Mouse (Mus musculus) intestine, embryonic 15.5 days (tissue): ENCODE results near the gene BC030870. TPM values are rescaled to one million over a fixed set of nuclear protein-coding genes. Genes with fewer than 3 reads are reported as not detected.

Source experiments
- ATAC-seq: fragments of 200-750 bp; cut with Nextera tagmentation; 2 replicates; pipeline ENCODE4 v1.8.0; 2017; ENCODE audit warnings: moderate TSS enrichment, moderate library complexity
- H3K27ac ChIP-seq: fragments of 300-500 bp; sonication (generic); 2 replicates; pipeline ENCODE4 v1.5.1; 2015; ENCODE audit warnings: mild to moderate bottlenecking, inconsistent platforms
- H3K27me3 ChIP-seq: fragments of 300-500 bp; sonication (generic); replicated peaks from 2 replicates; pipeline ENCODE4 v1.6.1; 2015; ENCODE audit warnings: inconsistent platforms
- H3K36me3 ChIP-seq: fragments of 300-500 bp; sonication (generic); 2 replicates; pipeline ENCODE4 v1.6.1; 2015; ENCODE audit warnings: inconsistent platforms
- H3K4me1 ChIP-seq: fragments of 300-500 bp; sonication (generic); replicated peaks from 2 replicates; pipeline ENCODE4 v1.6.1; 2015; ENCODE audit warnings: inconsistent platforms
- H3K4me2 ChIP-seq: fragments of 300-500 bp; sonication (generic); replicated peaks from 2 replicates; pipeline ENCODE4 v1.6.1; 2015; ENCODE audit warnings: mild to moderate bottlenecking, inconsistent platforms
- H3K4me3 ChIP-seq: fragments of 300-500 bp; sonication (generic); replicated peaks from 2 replicates; pipeline ENCODE4 v1.5.1; 2015; ENCODE audit warnings: inconsistent platforms
- H3K9ac ChIP-seq: fragments of 300-500 bp; sonication (generic); 2 replicates; pipeline ENCODE4 v1.6.1; 2015; ENCODE audit warnings: inconsistent platforms
- H3K9me3 ChIP-seq: fragments of 300-500 bp; sonication (generic); 2 replicates; pipeline ENCODE4 v1.6.1; 2016; ENCODE audit warnings: inconsistent platforms
- WGBS: fragments of 180-500 bp; shearing (Covaris S2); methylation state at CpG from one replicate; pipeline ENCODE4 v1.1.7; 2015; 5-methylcytosine and 5-hydroxymethylcytosine counted together
- polyA plus RNA-seq: library from polyadenylated mRNA; unstranded; fragments of >200 nt; fragmentation: Nextera tagmentation; extraction: Ambion mirVana; gene quantifications from 2 replicates; pipeline ENCODE4 v1.2.1, GENCODE M21; 2015

BC030870 gene
- polyA plus RNA-seq, 1 experiment from 2014 or later: 32.3 TPM

- Histone ChIP-seq H3K9ac (no peak overlapping the region), H3K4me1 (no peaks in the 10 kb centered on the region), H3K4me3 (no peak overlapping the region), H3K27ac (no peak overlapping the region), H3K27me3 (no peaks in the 10 kb centered on the region), H3K4me2 (no peak overlapping the region), H3K9me3 (no peaks in the 10 kb centered on the region), H3K36me3 (no peaks in the 10 kb centered on the region)
- ATAC-seq: no peak
- WGBS: 88% methylated on average over 25 of the region's 25 CpGs
These were observed 21.2 kb downstream of the BC030870 start for GRCm38 (mm10) chr8:65107936-65108718.

GRCm38 (mm10) chr8:65104041-65104440 is 25.3 kb downstream of the BC030870 start:
- H3K27ac ChIP-seq: no peak overlapping the region
- no peaks in the 10 kb centered on the region for H3K36me3 ChIP-seq
- H3K4me3 ChIP-seq: no peak overlapping the region
- H3K9ac ChIP-seq: no peak overlapping the region
- no peak overlapping the region for H3K4me2 ChIP-seq
- no peaks in the 10 kb centered on the region for H3K4me1 ChIP-seq
- no peak for ATAC-seq
- 65% methylated on average over 4 of the region's 4 CpGs for WGBS
- H3K9me3 ChIP-seq: no peaks in the 10 kb centered on the region
- no peaks in the 10 kb centered on the region for H3K27me3 ChIP-seq

- no peaks in the 10 kb centered on the region for H3K27me3 ChIP-seq
- no peaks in the 10 kb centered on the region for H3K36me3 ChIP-seq
- no peaks in the 10 kb centered on the region for H3K9me3 ChIP-seq
- no peak overlapping the region for H3K27ac ChIP-seq
- 86% methylated on average over 7 of the region's 7 CpGs for WGBS
- ATAC-seq: no peak
- H3K4me3 ChIP-seq: no peak overlapping the region
- H3K4me1 ChIP-seq: no peaks in the 10 kb centered on the region
- no peak overlapping the region for H3K9ac ChIP-seq
- H3K4me2 ChIP-seq: no peak overlapping the region
These were observed 25.7 kb downstream of the BC030870 start for GRCm38 (mm10) chr8:65103632-65104031.

GRCm38 (mm10) chr8:65099735-65100134 is 29.6 kb downstream of the BC030870 start:
- Histone ChIP-seq H3K27ac (no peak overlapping the region), H3K4me2 (no peak overlapping the region), H3K4me3 (no peak overlapping the region), H3K36me3 (no peaks in the 10 kb centered on the region), H3K9me3 (no peaks in the 10 kb centered on the region), H3K27me3 (no peaks in the 10 kb centered on the region), H3K9ac (no peak overlapping the region), H3K4me1 (no peaks in the 10 kb centered on the region)
- no peak for ATAC-seq
- WGBS: 66% methylated on average over 3 of the region's 3 CpGs

GRCm38 (mm10) chr8:65097760-65098415 is 31.5 kb downstream of the BC030870 start:
- 43% methylated on average over 7 of the region's 7 CpGs for WGBS
- Histone ChIP-seq H3K4me2 (no peak overlapping the region), H3K9ac (no peak overlapping the region), H3K36me3 (no peaks in the 10 kb centered on the region), H3K27me3 (no peaks in the 10 kb centered on the region), H3K4me3 (no peak overlapping the region), H3K4me1 (no peaks in the 10 kb centered on the region), H3K27ac (no peak overlapping the region), H3K9me3 (no peaks in the 10 kb centered on the region)
- ATAC-seq: peak; percentile 81

GRCm38 (mm10) chr8:65089781-65090180 is 39.6 kb downstream of the BC030870 start:
- ATAC-seq: no peak
- Histone ChIP-seq H3K36me3 (no peaks in the 10 kb centered on the region), H3K9me3 (no peaks in the 10 kb centered on the region), H3K4me1 (no peaks in the 10 kb centered on the region), H3K4me2 (no peak overlapping the region), H3K27ac (no peak overlapping the region), H3K4me3 (no peak overlapping the region), H3K27me3 (no peaks in the 10 kb centered on the region), H3K9ac (no peak overlapping the region)
- 62% methylated on average over 7 of the region's 7 CpGs for WGBS

- H3K36me3 ChIP-seq: no peaks in the 10 kb centered on the region
- H3K4me3 ChIP-seq: no peak overlapping the region
- no peak overlapping the region for H3K9ac ChIP-seq
- H3K27me3 ChIP-seq: no peaks in the 10 kb centered on the region
- WGBS: 92% methylated on average over 12 of the region's 12 CpGs
- H3K27ac ChIP-seq: no peak overlapping the region
- H3K9me3 ChIP-seq: no peaks in the 10 kb centered on the region
- ATAC-seq: no peak
- H3K4me1 ChIP-seq: no peaks in the 10 kb centered on the region
- H3K4me2 ChIP-seq: no peak overlapping the region
These were observed 41.2 kb downstream of the BC030870 start for GRCm38 (mm10) chr8:65088120-65088519.

GRCm38 (mm10) chr8:65087711-65088110 is 41.7 kb downstream of the BC030870 start:
- H3K27ac ChIP-seq: no peak overlapping the region
- no peak overlapping the region for H3K4me3 ChIP-seq
- H3K4me2 ChIP-seq: no peak overlapping the region
- no peaks in the 10 kb centered on the region for H3K9me3 ChIP-seq
- H3K36me3 ChIP-seq: no peaks in the 10 kb centered on the region
- ATAC-seq: no peak
- H3K4me1 ChIP-seq: no peaks in the 10 kb centered on the region
- WGBS: 78% methylated on average over 8 of the region's 8 CpGs
- H3K27me3 ChIP-seq: no peaks in the 10 kb centered on the region
- no peak overlapping the region for H3K9ac ChIP-seq

- no peaks in the 10 kb centered on the region for H3K27me3 ChIP-seq
- no peak overlapping the region for H3K27ac ChIP-seq
- H3K4me3 ChIP-seq: no peak overlapping the region
- ATAC-seq: no peak
- H3K4me1 ChIP-seq: no peaks in the 10 kb centered on the region
- H3K9me3 ChIP-seq: no peaks in the 10 kb centered on the region
- H3K36me3 ChIP-seq: no peaks in the 10 kb centered on the region
- no peak overlapping the region for H3K9ac ChIP-seq
- 78% methylated on average over 2 of the region's 2 CpGs for WGBS
- H3K4me2 ChIP-seq: no peak overlapping the region
These were observed 43.7 kb downstream of the BC030870 start for GRCm38 (mm10) chr8:65085680-65086079.

- WGBS: 71% methylated on average over 9 of the region's 9 CpGs
- Histone ChIP-seq H3K9me3 (no peaks in the 10 kb centered on the region), H3K4me2 (no peak overlapping the region), H3K36me3 (no peaks in the 10 kb centered on the region), H3K9ac (no peak overlapping the region), H3K4me1 (no peaks in the 10 kb centered on the region), H3K27me3 (no peaks in the 10 kb centered on the region), H3K4me3 (no peak overlapping the region), H3K27ac (no peak overlapping the region)
- no peak for ATAC-seq
These were observed 48.6 kb downstream of the BC030870 start for GRCm38 (mm10) chr8:65080731-65081130.

GRCm38 (mm10) chr8:65074733-65075132 is 54.6 kb downstream of the BC030870 start, which contains the start of gene Gm10663:
Gm10663 (plus strand) TSS chr8:65075033.
- WGBS: 84% methylated on average over 2 of the region's 2 CpGs
- no peak within 1 kb of the TSS for H3K9ac ChIP-seq
- no peak within 1 kb of the TSS for H3K4me3 ChIP-seq
- no peak for ATAC-seq
- H3K27me3 ChIP-seq: no peaks in the 10 kb centered on the region
- H3K4me1 ChIP-seq: no peaks in the 10 kb centered on the region
- no peaks in the 10 kb centered on the region for H3K9me3 ChIP-seq
- no peak within 1 kb of the TSS for H3K27ac ChIP-seq
- no peaks in the 10 kb centered on the region for H3K36me3 ChIP-seq
- H3K4me2 ChIP-seq: no peak within 1 kb of the TSS

- no peaks in the 10 kb centered on the region for H3K27me3 ChIP-seq
- H3K4me2 ChIP-seq: no peak overlapping the region
- no peak overlapping the region for H3K4me3 ChIP-seq
- H3K9ac ChIP-seq: no peak overlapping the region
- H3K9me3 ChIP-seq: no peaks in the 10 kb centered on the region
- no peaks in the 10 kb centered on the region for H3K36me3 ChIP-seq
- WGBS: 62% methylated on average over 4 of the region's 4 CpGs
- no peaks in the 10 kb centered on the region for H3K4me1 ChIP-seq
- no peak overlapping the region for H3K27ac ChIP-seq
- ATAC-seq: no peak
These were observed 58.4 kb downstream of the BC030870 start for GRCm38 (mm10) chr8:65070996-65071395.

GRCm38 (mm10) chr8:65068473-65068819 is 60.9 kb downstream of the BC030870 start:
- Histone ChIP-seq H3K27ac (no peak overlapping the region), H3K9ac (no peak overlapping the region), H3K4me1 (no peaks in the 10 kb centered on the region), H3K4me2 (no peak overlapping the region), H3K9me3 (no peaks in the 10 kb centered on the region), H3K4me3 (no peak overlapping the region), H3K27me3 (no peaks in the 10 kb centered on the region), H3K36me3 (no peaks in the 10 kb centered on the region)
- WGBS: 84% methylated on average over 4 of the region's 4 CpGs
- no peak for ATAC-seq
